Mouse (Mus musculus) left cerebral cortex, adult 2 months (tissue): Measurements from ENCODE around the gene Tubg2. TPM values are rescaled to one million over a fixed set of nuclear protein-coding genes. Genes with fewer than 3 reads are reported as not detected.
"Not testable (repeated sequence)": the region's sequence is repeated elsewhere in the genome, so short reads cannot be mapped to it uniquely, and the experiment has no call there.

ENCODE experiments used
- DNase-seq, 2 experiments: peaks; one replicate each; pipeline ENCODE4 v3.0.0; 2021 to 2022; ENCODE audit warnings: low spot score in 2 of 2, mixed read lengths in 1 of 2; ENCODE audit errors: extremely low spot score in 1 of 2
- H3K27ac ChIP-seq: fragments of 200-600 bp; 2 replicates; pipeline ENCODE4 v1.8.1; 2022
- H3K4me3 ChIP-seq: fragments of 200-600 bp; 2 replicates; pipeline ENCODE4 v1.8.1; 2022
- CTCF ChIP-seq: fragments of 200-600 bp; IDR thresholded peaks from 2 replicates; pipeline ENCODE4 v1.8.1; 2022; ENCODE audit warnings: antibody characterized with exemption, mild to moderate bottlenecking, moderate library complexity
- intact Hi-C: fragments of 180-260 bp; cut with DNase I; formaldehyde crosslinking; loops from one replicate; pipeline ENCODE4 v1.15.1; 2025
- long read RNA-seq, 2 experiments: library from polyadenylated mRNA; stranded (forward); transcript quantifications; one replicate each; pipeline ENCODE4 v2.0.0; 2021; ENCODE audit warnings: borderline mapping rate in 2 of 2
- total RNA-seq, 2 experiments: library from RNA; stranded (reverse); gene quantifications; 2 replicates each; pipeline ENCODE4 v1.2.3; 2021

Gene Tubg2
- 10 to 100 TPM; 51.4 to 52.9 TPM for total RNA-seq
- long read RNA-seq, experiment 1, transcript Tubg2-201 (11 exons, 1,754 nt) = major isoform, 53 of 59 reads
- long read RNA-seq, experiment 1, partial matches to known transcripts = 2 of 59 reads
- long read RNA-seq, experiment 1, other reads (novel, unspliced or antisense) = 4 of 59 reads
- long read RNA-seq, experiment 2, transcript Tubg2-201 (11 exons, 1,754 nt) = major isoform, 47 of 59 reads
- long read RNA-seq, experiment 2, partial matches to known transcripts = 3 of 59 reads
- long read RNA-seq, experiment 2, other reads (novel, unspliced or antisense) = 9 of 59 reads

- intact Hi-C loops = no loop called here
- DNase-seq = peak; percentile 80
- no peak; the same call in 1 of the 2 replicates for TF ChIP-seq CTCF
- H3K4me3 ChIP-seq = peak within 1 kb of the TSS; percentile 64
- H3K27ac ChIP-seq = peak within 1 kb of the TSS; percentile 90
Observed at GRCm38 (mm10) chr11:101155728-101156371, at the start of gene Tubg2. TSS of gene Tubg2 (plus strand) at chr11:101155907.

- Histone ChIP-seq H3K27ac (no peak overlapping the region), H3K4me3 (no peak overlapping the region)
- DNase-seq = no peak
- TF ChIP-seq CTCF = no peak
- intact Hi-C loops = no loop called here
Observed at GRCm38 (mm10) chr11:101109351-101109750, 46.4 kb upstream of the Tubg2 start.

GRCm38 (mm10) chr11:101110708-101111107 lies 45.0 kb upstream of the Tubg2 start:
- intact Hi-C loops = no loop called here
- Histone ChIP-seq H3K4me3 (no peak overlapping the region), H3K27ac (no peak overlapping the region)
- DNase-seq = no peak
- TF ChIP-seq CTCF = no peak

- Histone ChIP-seq H3K27ac (no peak overlapping the region), H3K4me3 (no peak overlapping the region)
- TF ChIP-seq CTCF = no peak
- intact Hi-C loops = no loop called here
- no peak for DNase-seq
Observed at GRCm38 (mm10) chr11:101111178-101111577, 44.5 kb upstream of the Tubg2 start.

GRCm38 (mm10) chr11:101112186-101112585 lies 43.5 kb upstream of the Tubg2 start:
- intact Hi-C loops = no loop called here
- DNase-seq = no peak
- Histone ChIP-seq H3K27ac (no peak overlapping the region), H3K4me3 (no peak overlapping the region)
- TF ChIP-seq CTCF = no peak

GRCm38 (mm10) chr11:101115564-101115963 lies 40.1 kb upstream of the Tubg2 start:
- Histone ChIP-seq H3K27ac (peak overlapping the region; percentile 33; the same call in 1 of the 2 replicates), H3K4me3 (no peak overlapping the region)
- no peak for DNase-seq
- intact Hi-C loops = no loop called here
- no peak for TF ChIP-seq CTCF

GRCm38 (mm10) chr11:101118105-101118504 lies 37.6 kb upstream of the Tubg2 start:
- intact Hi-C loops = no loop called here
- Histone ChIP-seq H3K4me3 (peak overlapping the region; percentile 97), H3K27ac (no peak overlapping the region)
- no peak for DNase-seq
- TF ChIP-seq CTCF = no peak

- intact Hi-C loops = no loop called here
- peak; percentile 22 for TF ChIP-seq CTCF
- DNase-seq = no peak
- H3K27ac ChIP-seq = peak overlapping the region; percentile 97
- H3K4me3 ChIP-seq = peak overlapping the region; percentile 97
Observed at GRCm38 (mm10) chr11:101119131-101119760, 36.5 kb upstream of the Tubg2 start.

- TF ChIP-seq CTCF = no peak; the same call in 1 of the 2 replicates
- H3K27ac ChIP-seq = peak within 1 kb of the TSS; percentile 97
- intact Hi-C loops = loop anchor here (1.0 kb wide), 1 partner anchor 51 kb away; the partner anchor contains the start of gene Plekhh3
Observed at GRCm38 (mm10) chr11:101119761-101120544, 35.8 kb upstream of the Tubg2 start, which contains the start of the genes Retreg3 and Tubg1. TSS of gene Retreg3 (minus strand) at chr11:101119893. TSS of gene Tubg1 (plus strand) at chr11:101119938.

GRCm38 (mm10) chr11:101120545-101121188 lies 35.0 kb upstream of the Tubg2 start:
- intact Hi-C loops = loop anchor here (1.0 kb wide), 1 partner anchor 51 kb away; the partner anchor contains the start of gene Plekhh3
- H3K27ac ChIP-seq = peak overlapping the region; percentile 88
- H3K4me3 ChIP-seq = peak overlapping the region; percentile 97
- no peak for TF ChIP-seq CTCF
- no peak for DNase-seq

More at GRCm38 (mm10) chr11:101119761-101120544, 35.8 kb upstream of the Tubg2 start, which contains the start of the genes Retreg3 and Tubg1:
- H3K4me3 ChIP-seq = peak within 1 kb of the TSS; percentile 97
- DNase-seq = peak; percentile 99 to 100

- intact Hi-C loops, H3K4me3 ChIP-seq, DNase-seq, H3K27ac ChIP-seq: not testable (repeated sequence)
Observed at GRCm38 (mm10) chr11:101124494-101124893, 31.2 kb upstream of the Tubg2 start.

GRCm38 (mm10) chr11:101125008-101125407 lies 30.7 kb upstream of the Tubg2 start:
- intact Hi-C loops, DNase-seq, H3K4me3 ChIP-seq, H3K27ac ChIP-seq: not testable (repeated sequence)
